Mouse (Mus musculus) intestine, postnatal 0 days (tissue): Measurements from ENCODE around the gene Csnk1g1. TPM values are rescaled to one million over a fixed set of nuclear protein-coding genes. Genes with fewer than 3 reads are reported as not detected.

Source experiments
- ATAC-seq: fragments of 200-750 bp; cut with Nextera tagmentation; 2 replicates; pipeline ENCODE4 v1.8.0; 2017; ENCODE audit warnings: mild to moderate bottlenecking, moderate TSS enrichment, moderate library complexity
- H3K27ac ChIP-seq: fragments of 300-500 bp; sonication (generic); 2 replicates; pipeline ENCODE4 v1.5.1; 2014; ENCODE audit warnings: mild to moderate bottlenecking, low read depth, low read length, moderate library complexity
- H3K27me3 ChIP-seq: fragments of 300-500 bp; sonication (generic); replicated peaks from 2 replicates; pipeline ENCODE4 v1.6.1; 2014; ENCODE audit warnings: low read length, mixed read lengths; ENCODE audit not compliant: control insufficient read depth, insufficient read depth
- H3K36me3 ChIP-seq: fragments of 300-500 bp; sonication (generic); 2 replicates; pipeline ENCODE4 v1.6.1; 2014; ENCODE audit warnings: mild to moderate bottlenecking, moderate library complexity; ENCODE audit not compliant: control insufficient read depth, insufficient read depth
- H3K4me1 ChIP-seq: fragments of 300-500 bp; sonication (generic); replicated peaks from 2 replicates; pipeline ENCODE4 v1.6.1; 2014; ENCODE audit warnings: antibody characterized with exemption, low read length, mixed read lengths; ENCODE audit not compliant: control insufficient read depth, insufficient read depth
- H3K4me2 ChIP-seq: fragments of 300-500 bp; sonication (generic); replicated peaks from 2 replicates; pipeline ENCODE4 v1.6.1; 2014; ENCODE audit warnings: low read depth, mild to moderate bottlenecking, moderate library complexity
- H3K4me3 ChIP-seq: fragments of 300-500 bp; sonication (generic); 2 replicates; pipeline ENCODE4 v1.5.1; 2014; ENCODE audit warnings: low read depth, low read length
- H3K9ac ChIP-seq: fragments of 300-500 bp; sonication (generic); 2 replicates; pipeline ENCODE4 v1.6.1; 2014; ENCODE audit warnings: mild to moderate bottlenecking, low read depth, low read length
- H3K9me3 ChIP-seq: fragments of 300-500 bp; sonication (generic); 2 replicates; pipeline ENCODE4 v1.6.1; 2016; ENCODE audit warnings: mixed run types; ENCODE audit not compliant: control insufficient read depth
- CTCF ChIP-seq: sonication (generic); IDR thresholded peaks from 2 replicates; pipeline ENCODE4 v1.5.1; 2016; ENCODE audit warnings: low read depth, mild to moderate bottlenecking, control low read depth, antibody characterized with exemption, moderate library complexity
- WGBS: fragments of 180-500 bp; shearing (Covaris S2); extraction: QIAGEN DNeasy Blood & Tissue Kit; methylation state at CpG from one replicate; pipeline ENCODE4 v1.1.7; 2014; 5-methylcytosine and 5-hydroxymethylcytosine counted together
- polyA plus RNA-seq: library from polyadenylated mRNA; unstranded; fragments of >200 nt; fragmentation: Nextera tagmentation; extraction: Ambion mirVana; gene quantifications from 2 replicates; pipeline ENCODE4 v1.2.1, GENCODE M21; 2015

Csnk1g1 gene
- polyA plus RNA-seq, 1 experiment from 2014 or later, result 5.7 TPM

DNA sequence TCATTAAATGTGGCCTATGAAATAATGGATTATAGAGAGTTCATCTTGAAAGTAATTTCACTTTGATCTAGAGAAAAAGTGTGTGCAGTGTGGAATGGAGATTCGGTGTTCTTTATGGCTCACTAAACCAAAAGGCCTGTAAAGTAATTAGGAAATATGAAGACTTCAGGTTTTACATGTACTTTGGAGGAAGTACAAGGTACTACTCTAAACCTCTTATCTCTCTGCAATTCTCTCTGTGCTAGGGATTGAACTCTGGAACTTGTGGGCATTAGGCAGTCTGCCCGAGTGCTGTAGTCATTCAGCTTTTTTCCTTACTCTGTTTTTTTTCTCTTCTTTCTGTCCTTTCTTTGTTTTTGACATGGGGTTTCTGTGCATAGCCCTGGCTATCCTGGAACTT is 11.7 kb upstream of the Csnk1g1 start:
- no peak for TF ChIP-seq CTCF
- H3K27ac ChIP-seq, result peak overlapping the region; percentile 75
- 42% methylated on average over 2 of the region's 2 CpGs for WGBS
- peak; percentile 84 for ATAC-seq
- no peaks in the 10 kb centered on the region for H3K4me1 ChIP-seq
- no peaks in the 10 kb centered on the region for H3K9me3 ChIP-seq
- no peak overlapping the region for H3K4me3 ChIP-seq
- H3K4me2 ChIP-seq, result no peak overlapping the region
- no peaks in the 10 kb centered on the region for H3K27me3 ChIP-seq
- H3K36me3 ChIP-seq, result peaks cover 8% of the 10 kb centered on the region
- H3K9ac ChIP-seq, result no peak overlapping the region

DNA sequence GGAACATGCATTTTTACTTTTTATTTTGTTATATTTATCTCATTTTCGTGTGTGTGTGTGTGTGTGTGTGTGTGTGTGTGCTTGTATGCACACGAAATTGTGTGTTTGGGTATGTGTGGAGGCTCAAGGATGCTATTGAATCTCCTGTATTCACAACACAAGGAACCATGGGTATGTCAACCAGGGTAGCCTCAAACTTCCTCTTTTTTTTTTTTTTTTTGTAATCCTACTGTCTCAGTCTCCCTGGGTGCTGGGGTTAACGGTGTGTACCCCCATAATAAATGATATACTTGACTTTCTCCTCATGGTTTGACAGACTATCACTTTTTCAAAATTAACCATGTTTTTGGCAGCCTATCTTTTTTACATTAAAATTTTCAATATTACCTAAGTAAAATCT is 5.8 kb upstream of the Csnk1g1 start:
- ATAC-seq, result no peak
- no peaks in the 10 kb centered on the region for H3K4me1 ChIP-seq
- no peak overlapping the region for H3K4me3 ChIP-seq
- H3K27me3 ChIP-seq, result no peaks in the 10 kb centered on the region
- no peak overlapping the region for H3K27ac ChIP-seq
- no peak overlapping the region for H3K4me2 ChIP-seq
- peaks cover 8% of the 10 kb centered on the region for H3K36me3 ChIP-seq
- H3K9ac ChIP-seq, result no peak overlapping the region
- no peaks in the 10 kb centered on the region for H3K9me3 ChIP-seq
- no peak for TF ChIP-seq CTCF
- 95% methylated on average over 3 of the region's 3 CpGs for WGBS

- Histone ChIP-seq H3K27ac (no peak overlapping the region), H3K9ac (no peak overlapping the region), H3K4me3 (no peak overlapping the region), H3K27me3 (no peaks in the 10 kb centered on the region), H3K9me3 (no peaks in the 10 kb centered on the region), H3K4me1 (no peaks in the 10 kb centered on the region), H3K36me3 (peaks cover 8% of the 10 kb centered on the region), H3K4me2 (no peak overlapping the region)
- no peak for ATAC-seq
- peak; percentile 56 for TF ChIP-seq CTCF
Measured at GRCm38 (mm10) chr9:65903419-65903818, 5.3 kb upstream of the Csnk1g1 start.

GRCm38 (mm10) chr9:65909301-65909801 is 627 bp downstream of the Csnk1g1 start:
- Histone ChIP-seq H3K9me3 (no peaks in the 10 kb centered on the region), H3K4me1 (no peaks in the 10 kb centered on the region), H3K36me3 (no peaks in the 10 kb centered on the region), H3K27ac (peak overlapping the region; percentile 82), H3K4me3 (peak overlapping the region; percentile 86), H3K27me3 (no peaks in the 10 kb centered on the region), H3K9ac (peak overlapping the region; percentile 83), H3K4me2 (peak overlapping the region; percentile 94)
- peak; percentile 54 for TF ChIP-seq CTCF
- peak; percentile 55 for ATAC-seq
- WGBS, result under 1% methylated on average over 34 of the region's 34 CpGs

DNA sequence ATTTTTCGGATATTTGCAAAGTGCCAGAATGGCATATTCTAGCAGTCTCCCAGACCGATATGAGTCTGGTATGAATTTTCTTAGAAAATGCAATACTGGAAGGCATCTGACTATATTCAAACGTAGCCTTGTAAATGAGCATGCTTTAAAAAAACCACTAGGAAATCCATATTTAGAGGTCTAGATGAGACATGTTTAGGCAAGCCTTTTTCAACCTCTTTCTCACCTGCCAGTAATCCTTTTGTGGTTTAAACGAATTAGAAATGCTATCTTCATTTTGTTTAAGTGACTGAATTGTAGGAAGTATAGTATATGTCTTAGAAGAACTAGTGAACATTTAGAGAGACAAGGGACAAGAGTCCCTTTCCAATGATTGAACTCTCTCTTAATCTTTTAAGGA is 1.1 kb downstream of the Csnk1g1 start:
- H3K36me3 ChIP-seq, result no peaks in the 10 kb centered on the region
- no peaks in the 10 kb centered on the region for H3K9me3 ChIP-seq
- TF ChIP-seq CTCF, result no peak
- peak overlapping the region; percentile 94 for H3K4me2 ChIP-seq
- peak overlapping the region; percentile 82; the same call in 1 of the 2 replicates for H3K27ac ChIP-seq
- peak overlapping the region; percentile 86 for H3K4me3 ChIP-seq
- no peak for ATAC-seq
- peak overlapping the region; percentile 83 for H3K9ac ChIP-seq
- 5% methylated on average over 4 of the region's 4 CpGs for WGBS
- no peaks in the 10 kb centered on the region for H3K27me3 ChIP-seq
- no peaks in the 10 kb centered on the region for H3K4me1 ChIP-seq

GRCm38 (mm10) chr9:65913976-65914375 is 5.3 kb downstream of the Csnk1g1 start:
- Histone ChIP-seq H3K4me3 (no peak overlapping the region), H3K9me3 (no peaks in the 10 kb centered on the region), H3K4me1 (no peaks in the 10 kb centered on the region), H3K27ac (no peak overlapping the region), H3K4me2 (no peak overlapping the region), H3K27me3 (no peaks in the 10 kb centered on the region), H3K36me3 (no peaks in the 10 kb centered on the region), H3K9ac (no peak overlapping the region)
- no peak for TF ChIP-seq CTCF
- WGBS, result 64% methylated on average over 2 of the region's 2 CpGs
- ATAC-seq, result no peak

GRCm38 (mm10) chr9:65917015-65917414 is 8.3 kb downstream of the Csnk1g1 start:
- WGBS, result 83% methylated on average over 1 of the region's 1 CpGs
- H3K9me3 ChIP-seq, result no peaks in the 10 kb centered on the region
- no peaks in the 10 kb centered on the region for H3K4me1 ChIP-seq
- no peaks in the 10 kb centered on the region for H3K36me3 ChIP-seq
- no peak overlapping the region for H3K4me3 ChIP-seq
- H3K27ac ChIP-seq, result no peak overlapping the region
- ATAC-seq, result no peak
- H3K9ac ChIP-seq, result no peak overlapping the region
- no peaks in the 10 kb centered on the region for H3K27me3 ChIP-seq
- H3K4me2 ChIP-seq, result no peak overlapping the region
- no peak for TF ChIP-seq CTCF
